Mouse (Mus musculus) CD4-positive, CD25-positive, alpha-beta regulatory T cell, adult 4 months (primary cell): ENCODE measurements around the gene Vmn2r41. TPM values are rescaled to one million over a fixed set of nuclear protein-coding genes. Genes with fewer than 3 reads are reported as not detected.
"Not testable (repeated sequence)": the region's sequence is repeated elsewhere in the genome, so short reads cannot be mapped to it uniquely, and the experiment has no call there.

ENCODE experiments used
- ATAC-seq: one replicate; pipeline ENCODE4 v1.8.0; 2017
- polyA plus RNA-seq, 2 experiments: library from polyadenylated mRNA; unstranded; fragments of 100-300 nt; shearing (Covaris generic); gene quantifications; one replicate each; pipeline ENCODE4 v1.2.1; 2017

The Vmn2r41 gene
- polyA plus RNA-seq, result not detected

- ATAC-seq, result not testable (repeated sequence)
Measured at GRCm38 (mm10) chr7:8161554-8161953, at the start of gene Vmn2r41. Gene Vmn2r41, minus strand, starts transcription at chr7:8161654.

- ATAC-seq, result not testable (repeated sequence)
Measured at GRCm38 (mm10) chr7:8200220-8200619, 38.8 kb upstream of the Vmn2r41 start, which contains the start of gene Vmn2r42. Gene Vmn2r42, minus strand, starts transcription at chr7:8200320.

GRCm38 (mm10) chr7:8092871-8093270 lies 68.6 kb downstream of the Vmn2r41 start:
- not testable (repeated sequence) for ATAC-seq

Other genes with a start within 250 kb of the Vmn2r41 start
- gene Vmn2r42, start 38.7 kb upstream of the Vmn2r41 start, polyA plus RNA-seq, result not detected
- gene Vmn2r43, start 98.9 kb upstream of the Vmn2r41 start, polyA plus RNA-seq, result not detected
- not detected for gene Vmn2r44, start 221.7 kb upstream of the Vmn2r41 start, polyA plus RNA-seq